Mouse (Mus musculus) E14TG2a.4 (cell line): Measurements from ENCODE around the gene Gm20388.

ENCODE experiments used
- H3K27me3 ChIP-seq: 2 replicates; pipeline ENCODE4 v1.6.1; 2014; ENCODE audit warnings: low read length, control low read depth; ENCODE audit not compliant: insufficient read depth
- H3K36me3 ChIP-seq: 2 replicates; pipeline ENCODE4 v1.6.1; 2014; ENCODE audit warnings: low read length, control low read depth; ENCODE audit not compliant: insufficient read depth
- H3K4me1 ChIP-seq: replicated peaks from 2 replicates; pipeline ENCODE4 v1.6.1; 2014; ENCODE audit warnings: low read depth, low read length, control low read depth
- H3K4me3 ChIP-seq: replicated peaks from 2 replicates; pipeline ENCODE4 v1.5.1; 2014; ENCODE audit warnings: mild to moderate bottlenecking, low read length
- H3K9me3 ChIP-seq: 2 replicates; pipeline ENCODE4 v1.6.1; 2014; ENCODE audit warnings: low read length, control low read depth
- CTCF ChIP-seq: conservative IDR thresholded peaks from 2 replicates; pipeline ENCODE4 v1.5.1; 2014; ENCODE audit warnings: low read length
- NANOG ChIP-seq: IDR thresholded peaks from 2 replicates; pipeline ENCODE4 v1.6.1; 2014; ENCODE audit warnings: borderline replicate concordance, low read length, mixed read lengths
- POU5F1 ChIP-seq: IDR thresholded peaks from 2 replicates; pipeline ENCODE4 v1.6.1; 2014; ENCODE audit warnings: low read length, borderline replicate concordance

Gm20388 gene

GRCm38 (mm10) chr8:123031321-123031978, 3120.8 kb downstream of the Gm20388 start:
- no peaks in the 10 kb centered on the region for H3K27me3 ChIP-seq
- H3K4me3 ChIP-seq: no peak overlapping the region
- H3K36me3 ChIP-seq: peaks cover 41% of the 10 kb centered on the region
- no peaks in the 10 kb centered on the region for H3K9me3 ChIP-seq
- H3K4me1 ChIP-seq: peaks cover 97% of the 10 kb centered on the region
- TF ChIP-seq POU5F1 (no peak), NANOG (no peak), CTCF (no peak)

GRCm38 (mm10) chr8:123032730-123033129, 3122.1 kb downstream of the Gm20388 start:
- Histone ChIP-seq H3K4me1 (peaks cover 96% of the 10 kb centered on the region), H3K4me3 (no peak overlapping the region), H3K36me3 (peaks cover 40% of the 10 kb centered on the region), H3K9me3 (no peaks in the 10 kb centered on the region), H3K27me3 (no peaks in the 10 kb centered on the region)
- no peak for TF ChIP-seq POU5F1

GRCm38 (mm10) chr8:123033431-123033830, 3122.8 kb downstream of the Gm20388 start:
- TF ChIP-seq NANOG (no peak), CTCF (no peak), POU5F1 (no peak)
- Histone ChIP-seq H3K9me3 (no peaks in the 10 kb centered on the region), H3K4me1 (peaks cover 96% of the 10 kb centered on the region), H3K27me3 (no peaks in the 10 kb centered on the region), H3K4me3 (no peak overlapping the region), H3K36me3 (peaks cover 36% of the 10 kb centered on the region)

GRCm38 (mm10) chr8:123034171-123034570, 3123.5 kb downstream of the Gm20388 start:
- TF ChIP-seq NANOG (no peak), CTCF (no peak), POU5F1 (no peak)

GRCm38 (mm10) chr8:123036956-123037355, 3126.3 kb downstream of the Gm20388 start:
- H3K36me3 ChIP-seq: peaks cover 19% of the 10 kb centered on the region
- H3K9me3 ChIP-seq: no peaks in the 10 kb centered on the region
- peak overlapping the region; percentile 53 for H3K4me3 ChIP-seq
- no peaks in the 10 kb centered on the region for H3K27me3 ChIP-seq
- H3K4me1 ChIP-seq: peaks cover 86% of the 10 kb centered on the region
- no peak for TF ChIP-seq CTCF
- no peak for TF ChIP-seq POU5F1
- no peak for TF ChIP-seq NANOG

More at GRCm38 (mm10) chr8:123034171-123034570, 3123.5 kb downstream of the Gm20388 start:
- Histone ChIP-seq H3K9me3 (no peaks in the 10 kb centered on the region), H3K27me3 (no peaks in the 10 kb centered on the region), H3K4me1 (peaks cover 96% of the 10 kb centered on the region), H3K4me3 (no peak overlapping the region), H3K36me3 (peaks cover 34% of the 10 kb centered on the region)

- Histone ChIP-seq H3K27me3 (no peaks in the 10 kb centered on the region), H3K4me1 (peaks cover 81% of the 10 kb centered on the region), H3K36me3 (peaks cover 17% of the 10 kb centered on the region), H3K9me3 (no peaks in the 10 kb centered on the region), H3K4me3 (peak overlapping the region; percentile 53)
- TF ChIP-seq NANOG (no peak), CTCF (no peak), POU5F1 (no peak)
Observed at GRCm38 (mm10) chr8:123037487-123037886, 3126.8 kb downstream of the Gm20388 start.

- peaks cover 74% of the 10 kb centered on the region for H3K4me1 ChIP-seq
- TF ChIP-seq POU5F1: no peak
- no peak for TF ChIP-seq NANOG
- TF ChIP-seq CTCF: no peak
- peak overlapping the region; percentile 35 for H3K4me3 ChIP-seq
- H3K36me3 ChIP-seq: peaks cover 18% of the 10 kb centered on the region
- H3K27me3 ChIP-seq: no peaks in the 10 kb centered on the region
- no peaks in the 10 kb centered on the region for H3K9me3 ChIP-seq
Observed at GRCm38 (mm10) chr8:123038351-123038750, 3127.7 kb downstream of the Gm20388 start.

GRCm38 (mm10) chr8:123039376-123040109, 3128.9 kb downstream of the Gm20388 start:
- Histone ChIP-seq H3K36me3 (peaks cover 29% of the 10 kb centered on the region), H3K4me3 (peak overlapping the region; percentile 92; the same call in 1 of the 2 replicates), H3K4me1 (peaks cover 73% of the 10 kb centered on the region), H3K27me3 (no peaks in the 10 kb centered on the region), H3K9me3 (no peaks in the 10 kb centered on the region)
- TF ChIP-seq NANOG (no peak), CTCF (no peak), POU5F1 (no peak)
